Mouse (Mus musculus) embryonic facial prominence, embryonic 15.5 days (tissue): ENCODE data around the gene Rac2. TPM values are rescaled to one million over a fixed set of nuclear protein-coding genes. Genes with fewer than 3 reads are reported as not detected.

Experiments used
- ATAC-seq: fragments of 200-750 bp; cut with Nextera tagmentation; 2 replicates; pipeline ENCODE4 v1.8.0; 2017; ENCODE audit warnings: low read depth, moderate TSS enrichment; ENCODE audit not compliant: insufficient number of reproducible peaks, low FRiP score, low TSS enrichment
- H3K27ac ChIP-seq: fragments of 300-500 bp; sonication (generic); replicated peaks from 2 replicates; pipeline ENCODE4 v1.5.1; 2015; ENCODE audit warnings: mild to moderate bottlenecking, inconsistent platforms
- H3K27me3 ChIP-seq: fragments of 300-500 bp; sonication (generic); 2 replicates; pipeline ENCODE4 v1.6.1; 2015; ENCODE audit warnings: inconsistent platforms
- H3K36me3 ChIP-seq: fragments of 300-500 bp; sonication (generic); 2 replicates; pipeline ENCODE4 v1.6.1; 2015; ENCODE audit warnings: mild to moderate bottlenecking, inconsistent platforms
- H3K4me1 ChIP-seq: fragments of 300-500 bp; sonication (generic); 2 replicates; pipeline ENCODE4 v1.6.1; 2015; ENCODE audit warnings: inconsistent platforms
- H3K4me2 ChIP-seq: fragments of 300-500 bp; sonication (generic); replicated peaks from 2 replicates; pipeline ENCODE4 v1.6.1; 2015; ENCODE audit warnings: mild to moderate bottlenecking, inconsistent platforms
- H3K4me3 ChIP-seq: fragments of 300-500 bp; sonication (generic); replicated peaks from 2 replicates; pipeline ENCODE4 v1.5.1; 2015; ENCODE audit warnings: mild to moderate bottlenecking, inconsistent platforms
- H3K9ac ChIP-seq: fragments of 300-500 bp; sonication (generic); 2 replicates; pipeline ENCODE4 v1.6.1; 2015; ENCODE audit warnings: inconsistent platforms
- H3K9me3 ChIP-seq: fragments of 300-500 bp; sonication (generic); replicated peaks from 2 replicates; pipeline ENCODE4 v1.6.1; 2016; ENCODE audit warnings: inconsistent platforms
- WGBS: fragments of 180-500 bp; shearing (Covaris S2); methylation state at CpG from one replicate; pipeline ENCODE4 v1.1.7; 2015; 5-methylcytosine and 5-hydroxymethylcytosine counted together
- polyA plus RNA-seq: library from polyadenylated mRNA; unstranded; fragments of >200 nt; fragmentation: Nextera tagmentation; extraction: Ambion mirVana; gene quantifications from 2 replicates; pipeline ENCODE4 v1.2.1, GENCODE M21; 2015

Gene Rac2
- polyA plus RNA-seq, 1 experiment from 2014 or later: 34.6 TPM

DNA sequence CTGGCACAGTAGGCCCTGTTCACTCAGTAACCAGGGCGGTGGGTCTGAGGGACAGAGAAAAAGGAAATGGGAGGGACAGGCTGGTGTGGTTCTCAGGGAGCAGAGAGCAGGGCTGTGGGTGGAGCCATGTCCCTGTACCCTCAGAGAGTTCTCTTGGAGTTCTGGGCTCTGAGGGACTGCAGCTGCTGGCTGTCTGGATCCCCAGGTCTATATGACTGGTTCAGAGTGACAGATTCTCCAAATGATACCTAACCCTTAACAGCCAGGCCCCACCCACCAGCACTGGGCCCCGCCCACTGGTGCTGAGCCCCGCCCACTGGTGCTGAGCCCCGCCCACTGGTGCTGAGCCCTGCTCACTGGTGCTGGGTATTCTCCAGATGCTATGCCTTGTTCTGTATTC lies 25.1 kb upstream of the Rac2 start:
- Histone ChIP-seq H3K36me3 (no peaks in the 10 kb centered on the region), H3K9ac (no peak overlapping the region), H3K27me3 (no peaks in the 10 kb centered on the region), H3K4me2 (no peak overlapping the region), H3K4me1 (no peaks in the 10 kb centered on the region), H3K9me3 (no peaks in the 10 kb centered on the region), H3K4me3 (0 out of 2 replicates have a peak overlapping the region, but pooled peaks have one; percentile 11), H3K27ac (no peak overlapping the region)
- WGBS: 65% methylated on average over 4 of the region's 4 CpGs
- no peak for ATAC-seq

DNA sequence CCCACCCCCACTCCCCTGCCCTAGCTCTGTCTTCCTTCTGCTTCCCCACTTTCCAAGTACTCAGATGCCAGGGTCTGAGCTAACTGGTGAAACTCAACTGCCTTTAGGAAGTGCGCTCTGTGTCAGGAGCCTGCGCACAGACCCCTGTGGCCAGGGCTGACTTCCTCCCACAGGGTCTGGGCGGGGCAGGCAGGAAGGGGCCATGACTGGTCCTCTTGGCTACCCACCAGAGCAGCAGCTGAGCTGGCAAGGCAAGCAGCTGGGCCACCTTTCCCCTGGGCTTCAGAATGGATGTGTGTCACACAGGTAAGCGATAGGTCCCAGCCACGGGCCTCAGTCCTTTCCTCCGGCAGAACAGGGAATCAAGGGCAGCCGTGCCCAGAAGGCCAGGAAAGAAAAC lies 24.3 kb upstream of the Rac2 start, which contains the start of gene Cyth4:
Gene Cyth4 (plus strand): TSS at position 134 of the 400 bp plus-strand sequence.
- H3K27me3 ChIP-seq: no peaks in the 10 kb centered on the region
- H3K4me1 ChIP-seq: 0 out of 2 replicates have a peak, but pooled peaks cover under 1% of the 10 kb centered on the region
- no peak within 1 kb of the TSS for H3K9ac ChIP-seq
- H3K9me3 ChIP-seq: no peaks in the 10 kb centered on the region
- WGBS: 72% methylated on average over 7 of the region's 7 CpGs
- 0 out of 2 replicates have a peak within 1 kb of the TSS, but pooled peaks have one; percentile 11 for H3K4me3 ChIP-seq
- no peak within 1 kb of the TSS for H3K4me2 ChIP-seq
- no peak within 1 kb of the TSS for H3K27ac ChIP-seq
- ATAC-seq: no peak
- no peaks in the 10 kb centered on the region for H3K36me3 ChIP-seq

DNA sequence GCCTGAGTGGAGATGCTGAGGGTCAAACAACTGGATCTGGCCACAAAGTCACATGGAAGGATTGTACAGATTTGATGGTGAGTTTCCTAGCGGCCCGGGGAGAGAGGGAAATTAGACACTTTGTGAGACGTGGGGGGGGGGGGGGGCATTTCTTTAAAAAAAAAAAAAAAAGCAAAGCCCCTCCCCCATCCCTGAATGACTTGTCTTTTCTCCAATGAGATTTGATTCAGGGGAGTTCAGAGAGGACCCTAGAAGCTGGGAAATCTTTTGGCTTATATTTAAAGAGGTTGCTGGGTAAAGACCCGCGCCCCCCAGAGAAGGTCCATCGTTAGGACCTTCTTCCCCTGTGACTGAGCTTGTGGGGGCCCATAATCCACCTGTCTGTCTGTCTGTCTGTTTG lies 23.9 kb upstream of the Rac2 start:
- Histone ChIP-seq H3K27me3 (no peaks in the 10 kb centered on the region), H3K4me3 (no peak overlapping the region), H3K27ac (no peak overlapping the region), H3K4me2 (no peak overlapping the region), H3K9ac (no peak overlapping the region), H3K9me3 (no peaks in the 10 kb centered on the region), H3K4me1 (peaks cover 4% of the 10 kb centered on the region; the same call in 1 of the 2 replicates), H3K36me3 (no peaks in the 10 kb centered on the region)
- ATAC-seq: no peak
- 68% methylated on average over 6 of the region's 6 CpGs for WGBS

DNA sequence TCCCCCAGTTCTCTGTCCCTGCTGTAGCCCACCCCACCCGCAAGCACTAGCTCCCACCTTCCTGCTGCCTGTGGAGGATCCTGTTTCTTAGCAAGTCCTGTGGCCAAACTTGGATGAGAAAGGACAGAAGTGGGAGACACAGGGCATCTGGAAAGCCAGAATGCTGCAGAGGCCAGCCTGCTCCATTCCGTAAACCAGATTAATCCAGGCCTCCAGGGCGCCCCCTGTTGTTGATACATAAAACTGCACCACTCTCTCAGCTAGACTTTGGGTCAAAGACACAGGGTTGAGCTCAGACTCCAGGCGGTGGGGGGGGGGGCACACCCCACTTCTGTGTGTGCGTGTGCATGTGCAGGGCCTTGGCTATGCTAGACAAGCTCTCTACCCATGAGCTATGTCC lies 22.9 kb upstream of the Rac2 start:
- Histone ChIP-seq H3K4me2 (no peak overlapping the region), H3K4me3 (no peak overlapping the region), H3K9ac (no peak overlapping the region), H3K27me3 (no peaks in the 10 kb centered on the region), H3K36me3 (no peaks in the 10 kb centered on the region), H3K9me3 (no peaks in the 10 kb centered on the region), H3K27ac (no peak overlapping the region), H3K4me1 (peaks cover 4% of the 10 kb centered on the region; the same call in 1 of the 2 replicates)
- WGBS: 67% methylated on average over 5 of the region's 5 CpGs
- no peak for ATAC-seq

DNA sequence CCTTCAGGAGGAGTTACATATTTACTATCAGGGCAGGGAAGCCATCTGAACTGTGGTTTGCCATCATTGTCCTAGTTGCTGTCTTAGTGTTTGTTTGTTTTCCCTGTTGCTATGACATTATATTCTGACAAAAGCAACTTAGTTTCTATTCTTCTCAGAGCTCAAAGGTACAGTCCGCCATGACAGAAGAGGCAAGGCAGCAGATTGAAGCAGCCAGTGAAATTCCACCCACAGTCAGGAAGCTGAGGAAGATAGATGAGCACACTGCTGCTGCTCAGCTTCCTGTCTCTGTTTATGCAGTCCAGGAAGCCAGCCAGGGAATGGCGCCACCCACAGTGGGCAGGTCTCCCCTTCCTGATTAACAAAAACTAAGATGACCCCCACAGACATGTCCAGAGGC lies 22.2 kb upstream of the Rac2 start:
- no peak overlapping the region for H3K4me2 ChIP-seq
- no peaks in the 10 kb centered on the region for H3K9me3 ChIP-seq
- no peak overlapping the region for H3K4me3 ChIP-seq
- ATAC-seq: no peak
- H3K4me1 ChIP-seq: peaks cover 4% of the 10 kb centered on the region; the same call in 1 of the 2 replicates
- 97% methylated on average over 2 of the region's 2 CpGs for WGBS
- H3K27ac ChIP-seq: no peak overlapping the region
- H3K9ac ChIP-seq: no peak overlapping the region
- H3K27me3 ChIP-seq: no peaks in the 10 kb centered on the region
- H3K36me3 ChIP-seq: no peaks in the 10 kb centered on the region

DNA sequence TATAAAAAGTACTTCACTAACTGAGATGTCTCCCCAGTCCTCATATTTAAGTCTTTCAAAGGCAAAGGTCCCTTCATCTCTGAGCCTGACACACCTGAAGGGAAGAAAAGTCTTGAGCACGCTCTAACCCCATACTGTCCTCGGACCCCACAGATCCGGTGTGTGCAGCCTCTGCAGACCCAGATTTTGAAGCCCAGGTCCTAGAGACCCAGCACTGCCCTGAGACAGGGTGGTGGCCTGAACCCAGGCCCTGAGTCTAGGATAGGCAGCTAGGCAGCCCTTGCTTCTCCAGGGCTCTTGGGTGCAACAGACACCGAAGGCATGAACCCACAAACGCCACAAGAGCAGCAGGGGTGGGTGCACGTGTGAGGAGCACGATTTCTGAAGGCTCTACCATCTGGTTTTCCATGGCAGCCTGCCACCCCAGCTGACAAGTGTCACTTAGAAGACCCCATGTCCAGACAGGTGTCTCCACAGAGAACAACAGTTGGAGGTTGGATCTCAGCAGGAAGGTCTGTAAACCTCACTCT lies 21.4 kb upstream of the Rac2 start:
- 80% methylated on average over 7 of the region's 7 CpGs for WGBS
- H3K36me3 ChIP-seq: no peaks in the 10 kb centered on the region
- no peak overlapping the region for H3K4me2 ChIP-seq
- no peak overlapping the region for H3K9ac ChIP-seq
- H3K9me3 ChIP-seq: no peaks in the 10 kb centered on the region
- no peak overlapping the region for H3K27ac ChIP-seq
- H3K4me1 ChIP-seq: peaks cover 4% of the 10 kb centered on the region; the same call in 1 of the 2 replicates
- no peak for ATAC-seq
- no peak overlapping the region for H3K4me3 ChIP-seq
- no peaks in the 10 kb centered on the region for H3K27me3 ChIP-seq

DNA sequence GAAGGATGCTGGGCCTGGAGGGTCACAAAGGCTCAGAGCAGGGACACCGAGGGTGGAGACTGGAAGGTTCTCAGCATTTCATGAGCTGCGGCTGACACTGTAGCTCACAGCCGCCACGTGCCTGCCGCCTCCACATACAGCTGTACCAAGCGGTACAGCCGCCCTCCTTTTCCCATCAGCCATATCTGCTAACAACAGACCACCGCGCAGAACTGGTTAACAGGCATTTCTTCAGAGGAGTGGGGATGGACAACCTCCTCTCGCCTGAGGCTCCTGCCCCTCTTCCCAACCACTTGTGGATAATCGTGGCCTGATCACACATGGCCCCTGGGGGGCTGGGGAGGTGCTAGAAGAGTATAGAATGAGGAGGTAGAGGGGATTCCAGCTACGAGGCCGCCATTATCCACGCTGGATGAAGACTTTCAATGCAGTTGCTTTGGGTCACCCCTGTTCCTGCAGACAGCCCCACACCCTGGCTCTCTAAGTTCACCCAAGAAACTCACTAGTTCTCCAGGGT lies 19.9 kb upstream of the Rac2 start:
- ATAC-seq: no peak

DNA sequence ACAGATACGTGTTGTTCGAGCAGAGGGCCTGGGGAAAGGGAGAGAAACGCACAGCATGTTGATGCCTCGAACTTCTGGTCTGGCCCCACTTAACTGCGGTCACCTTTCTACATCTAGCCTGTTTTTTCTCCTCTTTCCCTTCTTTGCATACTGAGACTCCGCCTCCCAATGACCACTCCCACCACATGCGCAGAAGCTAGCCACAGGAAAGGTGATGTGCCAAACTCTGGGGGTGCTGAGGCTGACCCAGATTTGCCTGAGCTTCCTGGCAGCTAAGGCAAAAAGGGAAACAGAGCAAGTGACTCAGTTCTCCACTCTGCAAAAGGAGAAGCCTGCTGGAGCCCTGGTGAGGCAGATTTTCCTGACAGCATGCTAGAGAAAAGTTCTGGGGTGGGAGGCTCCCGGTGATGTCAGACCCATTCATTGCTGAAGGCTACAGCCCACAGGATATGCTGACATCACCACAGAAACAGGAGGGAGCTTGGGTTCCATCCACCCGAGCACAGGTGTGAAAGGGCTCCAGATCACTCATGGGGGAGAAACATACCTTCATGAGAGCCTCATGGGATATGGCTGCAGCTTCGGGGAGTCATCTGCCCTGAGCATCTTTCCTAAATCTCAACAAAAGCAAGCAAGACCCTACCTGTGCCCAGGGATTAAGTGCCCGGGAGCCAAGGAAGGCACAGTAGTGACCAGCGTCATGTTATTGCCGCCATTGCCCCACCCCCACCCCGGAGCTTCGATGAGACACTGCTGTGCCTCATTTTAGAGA lies 19.3 kb upstream of the Rac2 start:
- ATAC-seq: no peak
- Histone ChIP-seq H3K4me3 (no peak overlapping the region), H3K9ac (no peak overlapping the region), H3K4me2 (no peak overlapping the region), H3K4me1 (peaks cover 4% of the 10 kb centered on the region; the same call in 1 of the 2 replicates), H3K36me3 (no peaks in the 10 kb centered on the region), H3K27ac (no peak overlapping the region), H3K27me3 (no peaks in the 10 kb centered on the region), H3K9me3 (no peaks in the 10 kb centered on the region)
- WGBS: 45% methylated on average over 15 of the region's 15 CpGs

More for the DNA sequence above, 19.9 kb upstream of the Rac2 start:
- WGBS: 65% methylated on average over 14 of the region's 14 CpGs
- H3K4me2 ChIP-seq: no peak overlapping the region
- H3K4me1 ChIP-seq: peaks cover 4% of the 10 kb centered on the region; the same call in 1 of the 2 replicates
- H3K27ac ChIP-seq: no peak overlapping the region
- no peaks in the 10 kb centered on the region for H3K27me3 ChIP-seq
- H3K9me3 ChIP-seq: no peaks in the 10 kb centered on the region
- no peak overlapping the region for H3K4me3 ChIP-seq
- no peaks in the 10 kb centered on the region for H3K36me3 ChIP-seq
- H3K9ac ChIP-seq: no peak overlapping the region

DNA sequence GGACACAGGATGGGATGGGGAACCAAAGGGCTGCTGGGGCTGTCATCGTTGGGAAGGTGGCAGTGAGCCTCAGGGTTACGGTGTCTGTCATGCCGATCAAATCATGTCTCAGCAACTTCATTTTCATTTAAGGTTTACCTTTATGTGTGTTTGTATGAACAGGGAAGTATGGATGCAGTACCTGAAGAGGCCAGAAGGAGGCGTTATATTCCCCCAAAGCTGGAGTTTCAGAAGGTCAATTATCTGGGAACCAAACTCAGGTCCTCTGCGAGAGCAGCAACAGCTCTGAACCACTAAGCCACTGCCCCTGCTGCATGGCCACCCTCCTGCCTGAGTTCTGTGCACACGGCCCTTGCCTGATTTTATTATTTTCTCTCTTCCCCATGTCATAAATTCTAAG lies 18.2 kb upstream of the Rac2 start:
- Histone ChIP-seq H3K27me3 (no peaks in the 10 kb centered on the region), H3K4me1 (peaks cover 4% of the 10 kb centered on the region; the same call in 1 of the 2 replicates), H3K9me3 (no peaks in the 10 kb centered on the region), H3K4me3 (no peak overlapping the region), H3K36me3 (no peaks in the 10 kb centered on the region), H3K4me2 (no peak overlapping the region), H3K27ac (no peak overlapping the region), H3K9ac (no peak overlapping the region)
- no peak for ATAC-seq
- 74% methylated on average over 6 of the region's 6 CpGs for WGBS

DNA sequence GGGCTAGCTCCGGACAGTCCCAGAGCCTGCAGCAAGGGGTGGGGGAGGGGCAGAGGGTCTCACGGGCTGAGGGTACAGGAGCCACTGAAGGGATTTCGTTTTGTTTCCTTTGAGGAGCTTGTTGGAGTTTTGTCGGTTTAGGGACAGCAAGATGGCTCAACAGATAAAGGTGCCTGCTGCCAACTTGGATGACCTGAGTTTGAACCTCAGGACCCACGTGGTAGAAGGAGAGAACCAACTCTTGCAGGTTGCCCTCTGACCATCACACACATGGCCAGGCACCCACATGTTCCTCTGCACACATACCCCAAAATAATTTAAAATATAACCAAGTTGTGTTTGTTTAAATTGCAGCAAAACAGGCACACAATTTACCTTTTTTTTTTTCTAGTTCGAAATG lies 17.4 kb upstream of the Rac2 start:
- peaks cover 4% of the 10 kb centered on the region; the same call in 1 of the 2 replicates for H3K4me1 ChIP-seq
- no peak overlapping the region for H3K4me2 ChIP-seq
- H3K4me3 ChIP-seq: no peak overlapping the region
- H3K9ac ChIP-seq: no peak overlapping the region
- WGBS: 64% methylated on average over 6 of the region's 6 CpGs
- H3K27ac ChIP-seq: no peak overlapping the region
- no peaks in the 10 kb centered on the region for H3K27me3 ChIP-seq
- no peaks in the 10 kb centered on the region for H3K36me3 ChIP-seq
- no peak for ATAC-seq
- H3K9me3 ChIP-seq: no peaks in the 10 kb centered on the region

DNA sequence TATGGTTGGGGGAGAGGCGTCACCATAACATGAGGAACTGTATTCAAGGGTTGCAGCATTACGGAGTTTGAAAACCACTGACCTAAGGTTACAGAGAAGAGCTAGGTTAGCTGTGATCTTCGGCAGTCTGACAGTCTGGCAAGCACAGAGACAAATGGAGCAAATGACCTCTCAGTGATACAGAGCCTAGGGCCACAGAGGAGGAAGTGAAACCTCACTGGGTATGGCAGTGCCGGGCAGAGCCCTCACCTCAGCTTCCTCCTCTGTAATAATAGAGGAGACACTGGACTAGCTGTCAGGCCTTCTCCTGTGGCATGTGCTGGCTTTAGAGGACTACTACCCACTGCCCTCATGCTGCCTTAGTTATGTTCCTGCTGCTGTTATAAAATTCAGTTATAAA lies 16.3 kb upstream of the Rac2 start:
- H3K36me3 ChIP-seq: no peaks in the 10 kb centered on the region

More for the DNA sequence above, 16.3 kb upstream of the Rac2 start:
- no peaks in the 10 kb centered on the region for H3K9me3 ChIP-seq
- no peak overlapping the region for H3K4me3 ChIP-seq
- no peak overlapping the region for H3K9ac ChIP-seq
- H3K27me3 ChIP-seq: no peaks in the 10 kb centered on the region
- H3K4me1 ChIP-seq: peaks cover 4% of the 10 kb centered on the region; the same call in 1 of the 2 replicates
- H3K27ac ChIP-seq: no peak overlapping the region
- no peak for ATAC-seq
- H3K4me2 ChIP-seq: no peak overlapping the region
- WGBS: 74% methylated on average over 4 of the region's 4 CpGs
